Mouse (Mus musculus) midbrain, embryonic 11.5 days (tissue): ENCODE results near the gene Ppp3ca. TPM values are rescaled to one million over a fixed set of nuclear protein-coding genes. Genes with fewer than 3 reads are reported as not detected.

ENCODE experiments used
- ATAC-seq: fragments of 200-750 bp; cut with Nextera tagmentation; 2 replicates; pipeline ENCODE4 v1.8.0; 2017; ENCODE audit warnings: moderate TSS enrichment, moderate library complexity; ENCODE audit not compliant: low FRiP score
- DNase-seq: peaks from one replicate; pipeline ENCODE4 v3.0.0; 2015; ENCODE audit warnings: low spot score; ENCODE audit errors: missing footprints
- H3K27ac ChIP-seq: fragments of 300-500 bp; sonication (generic); 2 replicates; pipeline ENCODE4 v1.5.1; 2014; ENCODE audit warnings: low read depth, low read length
- H3K27me3 ChIP-seq: fragments of 300-500 bp; sonication (generic); 2 replicates; pipeline ENCODE4 v1.6.1; 2014; ENCODE audit warnings: mild to moderate bottlenecking, low read length, moderate library complexity, mixed read lengths; ENCODE audit not compliant: control insufficient read depth, insufficient read depth
- H3K36me3 ChIP-seq: fragments of 300-500 bp; sonication (generic); 2 replicates; pipeline ENCODE4 v1.6.1; 2014; ENCODE audit warnings: mild to moderate bottlenecking, low read length, moderate library complexity, mixed read lengths; ENCODE audit not compliant: control insufficient read depth, insufficient read depth
- H3K4me1 ChIP-seq: fragments of 300-500 bp; sonication (generic); 2 replicates; pipeline ENCODE4 v1.6.1; 2014; ENCODE audit warnings: low read length; ENCODE audit not compliant: control insufficient read depth, insufficient read depth
- H3K4me2 ChIP-seq: fragments of 300-500 bp; sonication (generic); 2 replicates; pipeline ENCODE4 v1.6.1; 2014; ENCODE audit warnings: mild to moderate bottlenecking, moderate library complexity
- H3K4me3 ChIP-seq: fragments of 300-500 bp; sonication (generic); 2 replicates; pipeline ENCODE4 v1.5.1; 2014; ENCODE audit warnings: low read depth, low read length
- H3K9ac ChIP-seq: fragments of 300-500 bp; sonication (generic); 2 replicates; pipeline ENCODE4 v1.6.1; 2014; ENCODE audit warnings: low read length
- H3K9me3 ChIP-seq: fragments of 300-500 bp; sonication (generic); 2 replicates; pipeline ENCODE4 v1.6.1; 2016; ENCODE audit warnings: low read length; ENCODE audit not compliant: control insufficient read depth
- WGBS: fragments of 180-500 bp; shearing (Covaris S2); extraction: QIAGEN DNeasy Blood & Tissue Kit; methylation state at CpG from one replicate; pipeline ENCODE4 v1.1.7; 2014; 5-methylcytosine and 5-hydroxymethylcytosine counted together
- polyA plus RNA-seq: library from polyadenylated mRNA; unstranded; fragments of >200 nt; fragmentation: Nextera tagmentation; extraction: Ambion mirVana; gene quantifications from 2 replicates; pipeline ENCODE4 v1.2.1, GENCODE M21; 2014

Gene Ppp3ca
- polyA plus RNA-seq, 1 experiment from 2014 or later: 57.8 TPM

DNA sequence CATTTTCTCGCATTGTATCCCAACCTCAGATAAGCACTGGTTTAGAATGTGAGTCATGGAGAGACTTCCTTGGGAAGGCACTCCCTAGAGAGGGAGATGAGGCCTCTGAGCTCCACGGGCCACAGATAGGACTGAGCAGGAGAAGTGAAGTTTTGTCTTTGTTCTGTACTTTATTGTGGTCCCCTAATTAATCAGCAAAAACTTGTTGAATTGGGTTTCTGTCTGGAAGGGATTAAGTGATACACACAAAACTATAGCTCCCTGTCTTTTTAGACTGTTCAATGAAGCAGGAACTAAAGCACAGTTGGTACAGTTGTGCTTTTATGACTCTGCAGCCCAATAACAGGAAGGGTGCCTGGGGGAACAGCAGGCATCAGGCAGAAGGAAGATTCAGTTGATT is 95.6 kb downstream of the Ppp3ca start:
- ATAC-seq: no peak
- Histone ChIP-seq H3K36me3 (no peaks in the 10 kb centered on the region), H3K4me2 (no peak overlapping the region), H3K27ac (no peak overlapping the region), H3K9ac (no peak overlapping the region), H3K27me3 (no peaks in the 10 kb centered on the region), H3K9me3 (no peaks in the 10 kb centered on the region), H3K4me1 (no peaks in the 10 kb centered on the region; the same call in 1 of the 2 replicates), H3K4me3 (no peak overlapping the region)
- 70% methylated on average over 2 of the region's 2 CpGs for WGBS
- DNase-seq: no peak

GRCm38 (mm10) chr3:136768775-136769485 is 99.0 kb downstream of the Ppp3ca start:
- Histone ChIP-seq H3K4me2 (no peak overlapping the region), H3K9me3 (no peaks in the 10 kb centered on the region), H3K9ac (no peak overlapping the region), H3K36me3 (no peaks in the 10 kb centered on the region), H3K4me1 (no peaks in the 10 kb centered on the region; the same call in 1 of the 2 replicates), H3K4me3 (no peak overlapping the region), H3K27ac (no peak overlapping the region), H3K27me3 (no peaks in the 10 kb centered on the region)
- 91% methylated on average over 5 of the region's 5 CpGs for WGBS
- DNase-seq (no peak), ATAC-seq (no peak)

DNA sequence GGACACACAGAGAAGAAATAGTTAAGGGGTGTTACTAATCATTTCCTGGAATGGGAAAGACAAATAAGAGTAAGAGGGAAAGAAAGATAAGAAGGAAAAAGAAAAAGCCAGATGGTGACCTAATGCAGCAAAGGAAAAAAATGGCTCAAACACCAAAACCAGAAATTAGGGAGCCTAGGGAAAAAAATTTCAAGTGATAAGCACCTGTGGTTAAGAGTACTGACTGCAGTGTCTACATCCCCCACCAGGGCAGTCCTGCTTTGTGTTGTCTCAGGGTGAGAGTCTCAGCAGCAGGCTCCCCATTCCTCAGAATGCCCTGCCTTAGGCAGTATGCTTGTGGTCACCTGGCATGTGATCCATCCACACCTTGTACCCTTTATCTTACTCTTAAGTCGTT is 99.6 kb downstream of the Ppp3ca start:
- Histone ChIP-seq H3K9ac (no peak overlapping the region), H3K27me3 (no peaks in the 10 kb centered on the region), H3K4me2 (no peak overlapping the region), H3K4me1 (no peaks in the 10 kb centered on the region; the same call in 1 of the 2 replicates), H3K27ac (no peak overlapping the region), H3K4me3 (no peak overlapping the region), H3K9me3 (no peaks in the 10 kb centered on the region), H3K36me3 (no peaks in the 10 kb centered on the region)
- no peak for DNase-seq
- no peak for ATAC-seq
- WGBS: 89% methylated on average over 1 of the region's 1 CpGs

GRCm38 (mm10) chr3:136771700-136772099 is 101.8 kb downstream of the Ppp3ca start:
- no peak for DNase-seq
- Histone ChIP-seq H3K9me3 (no peaks in the 10 kb centered on the region), H3K4me2 (no peak overlapping the region), H3K36me3 (no peaks in the 10 kb centered on the region), H3K9ac (no peak overlapping the region), H3K4me1 (no peaks in the 10 kb centered on the region), H3K4me3 (no peak overlapping the region), H3K27ac (no peak overlapping the region), H3K27me3 (no peaks in the 10 kb centered on the region)
- no peak for ATAC-seq
- WGBS: 92% methylated on average over 5 of the region's 5 CpGs

DNA sequence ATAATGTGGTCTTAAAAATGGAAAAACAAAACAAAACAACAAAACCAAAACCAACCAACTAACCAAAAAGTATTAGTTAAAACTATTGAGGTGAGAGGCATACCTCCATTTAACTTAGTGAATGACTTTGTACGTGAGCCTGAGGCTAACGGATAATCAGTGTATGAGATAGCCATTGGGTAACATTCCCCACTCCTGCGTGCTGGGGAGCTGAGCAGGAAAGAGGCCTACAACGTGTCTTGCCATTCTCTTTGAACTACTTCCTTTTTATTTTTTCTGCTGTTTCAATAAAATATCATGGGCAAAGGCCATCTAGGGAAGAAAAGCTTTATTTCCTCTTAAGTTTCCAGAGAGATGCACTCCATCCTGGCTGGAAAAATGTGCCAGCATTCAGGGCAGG is 103.3 kb downstream of the Ppp3ca start:
- no peak overlapping the region for H3K27ac ChIP-seq
- no peak for ATAC-seq

DNA sequence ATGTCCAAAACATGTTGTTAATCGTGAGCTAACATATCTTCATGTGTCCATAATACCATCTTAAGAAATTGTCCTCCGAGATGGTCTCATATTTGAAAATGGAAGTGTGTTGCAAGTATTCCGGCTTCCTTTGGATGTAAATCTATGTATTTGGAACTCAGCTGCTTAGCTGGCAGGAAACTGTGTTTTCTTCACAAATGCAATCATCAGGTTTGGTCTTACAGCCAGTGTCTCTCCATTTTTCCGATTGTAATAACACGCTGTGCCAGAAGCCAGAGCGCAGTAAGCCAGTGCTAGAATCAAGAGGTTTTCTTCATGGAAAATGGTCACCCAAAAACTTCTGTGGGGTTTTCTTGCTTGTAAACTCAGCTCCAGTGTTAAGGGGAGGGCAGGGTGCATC is 104.3 kb downstream of the Ppp3ca start:
- H3K4me3 ChIP-seq: no peak overlapping the region
- no peak overlapping the region for H3K27ac ChIP-seq
- H3K27me3 ChIP-seq: no peaks in the 10 kb centered on the region
- ATAC-seq (no peak), DNase-seq (no peak)
- WGBS: 94% methylated on average over 6 of the region's 6 CpGs
- no peak overlapping the region for H3K9ac ChIP-seq
- no peaks in the 10 kb centered on the region for H3K9me3 ChIP-seq
- no peaks in the 10 kb centered on the region for H3K4me1 ChIP-seq
- H3K4me2 ChIP-seq: no peak overlapping the region
- H3K36me3 ChIP-seq: no peaks in the 10 kb centered on the region

More for the DNA sequence above, 103.3 kb downstream of the Ppp3ca start:
- H3K4me3 ChIP-seq: no peak overlapping the region
- no peaks in the 10 kb centered on the region for H3K36me3 ChIP-seq
- H3K4me2 ChIP-seq: no peak overlapping the region
- H3K27me3 ChIP-seq: no peaks in the 10 kb centered on the region
- WGBS: 79% methylated on average over 4 of the region's 4 CpGs
- no peak for DNase-seq
- H3K9me3 ChIP-seq: no peaks in the 10 kb centered on the region
- H3K4me1 ChIP-seq: no peaks in the 10 kb centered on the region
- no peak overlapping the region for H3K9ac ChIP-seq

DNA sequence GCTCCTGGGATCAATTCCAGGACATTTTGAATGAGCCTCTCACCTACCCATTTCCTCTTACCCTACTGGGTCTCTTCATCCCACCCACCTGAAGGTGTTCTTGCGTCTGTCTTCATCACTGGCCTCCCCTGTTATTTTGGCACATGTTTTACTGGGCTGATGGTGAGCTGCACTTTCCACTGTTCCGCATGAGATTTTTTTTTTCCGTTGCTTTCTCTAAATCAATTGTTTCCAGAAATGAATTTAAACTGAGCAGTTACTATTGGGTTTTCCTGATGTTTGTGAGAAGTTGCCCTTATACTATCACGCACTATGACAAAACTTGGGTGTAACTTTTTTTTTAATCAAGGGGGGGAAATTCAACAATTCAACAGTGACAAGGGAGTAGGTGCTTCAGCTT is 106.6 kb downstream of the Ppp3ca start:
- Histone ChIP-seq H3K9ac (no peak overlapping the region), H3K4me3 (no peak overlapping the region), H3K4me1 (no peaks in the 10 kb centered on the region), H3K27ac (no peak overlapping the region), H3K36me3 (no peaks in the 10 kb centered on the region), H3K27me3 (no peaks in the 10 kb centered on the region), H3K4me2 (no peak overlapping the region), H3K9me3 (no peaks in the 10 kb centered on the region)
- WGBS: 93% methylated on average over 4 of the region's 4 CpGs
- no peak for ATAC-seq
- DNase-seq: no peak

GRCm38 (mm10) chr3:136777380-136777779 is 107.5 kb downstream of the Ppp3ca start:
- Histone ChIP-seq H3K27ac (no peak overlapping the region), H3K4me1 (no peaks in the 10 kb centered on the region), H3K9me3 (no peaks in the 10 kb centered on the region), H3K36me3 (no peaks in the 10 kb centered on the region), H3K4me3 (no peak overlapping the region), H3K4me2 (no peak overlapping the region), H3K27me3 (no peaks in the 10 kb centered on the region), H3K9ac (no peak overlapping the region)
- ATAC-seq: no peak
- WGBS: 87% methylated on average over 7 of the region's 7 CpGs
- DNase-seq: no peak

DNA sequence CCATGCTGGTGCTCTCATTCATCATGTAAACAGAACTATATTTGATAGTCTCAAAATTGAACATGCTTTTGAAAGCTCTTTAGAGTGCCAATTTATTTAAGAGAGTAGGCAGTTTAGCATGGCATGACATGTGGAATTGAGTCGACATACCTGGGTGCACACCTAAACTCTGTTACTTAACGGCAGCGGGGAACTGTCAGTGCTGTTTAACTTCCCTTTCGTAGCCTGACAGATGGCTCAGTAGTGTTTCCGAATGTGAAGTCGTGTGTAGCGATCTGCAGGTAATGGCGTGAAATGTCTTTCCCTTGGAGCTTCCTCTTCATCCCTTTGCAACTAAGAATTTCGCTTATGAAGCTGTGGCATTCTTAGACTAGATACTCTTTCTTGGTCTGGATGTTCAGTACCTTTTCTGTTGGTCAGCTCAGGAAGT is 107.9 kb downstream of the Ppp3ca start:
- Histone ChIP-seq H3K27me3 (no peaks in the 10 kb centered on the region), H3K36me3 (no peaks in the 10 kb centered on the region), H3K9ac (no peak overlapping the region), H3K4me1 (no peaks in the 10 kb centered on the region), H3K27ac (no peak overlapping the region), H3K4me2 (no peak overlapping the region), H3K9me3 (no peaks in the 10 kb centered on the region), H3K4me3 (no peak overlapping the region)
- no peak for DNase-seq
- no peak for ATAC-seq
- WGBS: 95% methylated on average over 9 of the region's 9 CpGs
